Mouse (Mus musculus) liver, embryonic 14.5 days (tissue): ENCODE data around the gene Furin. TPM values are rescaled to one million over a fixed set of nuclear protein-coding genes. Genes with fewer than 3 reads are reported as not detected.

Source experiments
- ATAC-seq: fragments of 200-750 bp; cut with Nextera tagmentation; 2 replicates; pipeline ENCODE4 v1.8.0; 2017; ENCODE audit warnings: moderate number of reproducible peaks, mild to moderate bottlenecking, moderate library complexity; ENCODE audit not compliant: insufficient read depth
- DNase-seq, 3 experiments: peaks; one replicate each; pipeline ENCODE4 v3.0.0-alpha.2; 2012 to 2013; ENCODE audit warnings: low read depth in 3 of 3, low spot score in 3 of 3
- H3K27ac ChIP-seq: fragments of 300-500 bp; sonication (generic); 2 replicates; pipeline ENCODE4 v1.5.1; 2014; ENCODE audit warnings: moderate library complexity, mild to moderate bottlenecking, control low read depth, inconsistent platforms
- H3K27me3 ChIP-seq: fragments of 300-500 bp; sonication (generic); 2 replicates; pipeline ENCODE4 v1.6.1; 2014; ENCODE audit warnings: mild to moderate bottlenecking, low read length, moderate library complexity; ENCODE audit not compliant: control insufficient read depth, insufficient read depth
- H3K36me3 ChIP-seq: fragments of 300-500 bp; sonication (generic); replicated peaks from 2 replicates; pipeline ENCODE4 v1.6.1; 2014; ENCODE audit warnings: low read depth; ENCODE audit not compliant: control insufficient read depth, insufficient read depth
- H3K4me1 ChIP-seq, 2 experiments: fragments of 200-500 bp in 1 of 2; fragments of 300-500 bp in 1 of 2; sonication (generic) in 1 of 2; replicated peaks; 2 replicates each; pipeline ENCODE4 v1.6.1; 2012 to 2014; ENCODE audit warnings: antibody characterized with exemption in 1 of 2, inconsistent platforms in 1 of 2, low read length in 1 of 2; ENCODE audit not compliant: control insufficient read depth in 2 of 2, insufficient read depth in 2 of 2
- H3K4me2 ChIP-seq: fragments of 300-500 bp; sonication (generic); 2 replicates; pipeline ENCODE4 v1.6.1; 2014; ENCODE audit warnings: low read depth, mild to moderate bottlenecking, control low read depth, moderate library complexity
- H3K4me3 ChIP-seq, 2 experiments: fragments of 200-500 bp in 1 of 2; fragments of 300-500 bp in 1 of 2; sonication (generic) in 1 of 2; 2 replicates each; pipeline ENCODE4 v1.5.1; 2012 to 2014; ENCODE audit warnings: low read depth in 2 of 2, low read length in 2 of 2, mild to moderate bottlenecking in 2 of 2, control low read depth in 1 of 2, inconsistent platforms in 1 of 2, moderate library complexity in 1 of 2; ENCODE audit not compliant: insufficient read depth in 1 of 2
- H3K9ac ChIP-seq: fragments of 300-500 bp; sonication (generic); replicated peaks from 2 replicates; pipeline ENCODE4 v1.6.1; 2014; ENCODE audit warnings: mild to moderate bottlenecking, control low read depth, moderate library complexity
- H3K9me3 ChIP-seq: fragments of 300-500 bp; sonication (generic); 2 replicates; pipeline ENCODE4 v1.6.1; 2016; ENCODE audit warnings: low read length, mixed read lengths; ENCODE audit not compliant: control insufficient read depth
- CTCF ChIP-seq: IDR thresholded peaks from 2 replicates; pipeline ENCODE4 v1.5.1; 2016; ENCODE audit warnings: antibody characterized with exemption, low read depth, control low read depth
- EP300 ChIP-seq: IDR thresholded peaks from 2 replicates; pipeline ENCODE4 v1.6.1; 2016; ENCODE audit warnings: antibody characterized with exemption, low read depth
- WGBS: fragments of 180-500 bp; shearing (Covaris S2); extraction: QIAGEN DNeasy Blood & Tissue Kit; methylation state at CpG from one replicate; pipeline ENCODE4 v1.1.7; 2014; ENCODE audit not compliant: insufficient replicate concordance; 5-methylcytosine and 5-hydroxymethylcytosine counted together
- polyA plus RNA-seq, 2 experiments: library from polyadenylated mRNA; depleted of rRNA in 1 of 2; stranded (reverse) in 1 of 2; unstranded in 1 of 2; fragments of >200 nt; fragmentation: Nextera tagmentation in 1 of 2; extraction: Ambion mirVana in 1 of 2; gene quantifications; 2 replicates each; pipeline versions ENCODE4 v1.2.1 to v1.2.3; 2012 to 2014

Gene Furin
- polyA plus RNA-seq, 2 experiments: 3.8 to 6.0 TPM

GRCm38 (mm10) chr7:80420586-80420985 is 15.3 kb upstream of the Furin start:
- no peak overlapping the region for H3K27ac ChIP-seq
- H3K9me3 ChIP-seq: no peaks in the 10 kb centered on the region
- TF ChIP-seq CTCF: no peak
- no peak for TF ChIP-seq EP300
- no peak overlapping the region for H3K4me3 ChIP-seq
- no peak overlapping the region for H3K4me2 ChIP-seq
- DNase-seq (no peak), ATAC-seq (no peak)
- 79% methylated on average over 4 of the region's 4 CpGs for WGBS
- H3K9ac ChIP-seq: no peak overlapping the region
- H3K36me3 ChIP-seq: no peaks in the 10 kb centered on the region
- peaks cover 0 to 20% of the 10 kb centered on the region in 2 experiments; a peak in 2 of 4 replicates for H3K4me1 ChIP-seq
- no peaks in the 10 kb centered on the region for H3K27me3 ChIP-seq

GRCm38 (mm10) chr7:80419278-80419677 is 14.0 kb upstream of the Furin start:
- H3K27me3 ChIP-seq: no peaks in the 10 kb centered on the region
- 26% methylated on average over 3 of the region's 3 CpGs for WGBS
- no peak overlapping the region for H3K9ac ChIP-seq
- DNase-seq (no peak), ATAC-seq (no peak)
- H3K4me2 ChIP-seq: no peak overlapping the region
- TF ChIP-seq CTCF: no peak
- TF ChIP-seq EP300: no peak
- peaks cover 0 to 20% of the 10 kb centered on the region in 2 experiments; a peak in 2 of 4 replicates for H3K4me1 ChIP-seq
- no peak overlapping the region for H3K27ac ChIP-seq
- no peaks in the 10 kb centered on the region for H3K9me3 ChIP-seq
- H3K36me3 ChIP-seq: no peaks in the 10 kb centered on the region
- no peak overlapping the region for H3K4me3 ChIP-seq

DNA sequence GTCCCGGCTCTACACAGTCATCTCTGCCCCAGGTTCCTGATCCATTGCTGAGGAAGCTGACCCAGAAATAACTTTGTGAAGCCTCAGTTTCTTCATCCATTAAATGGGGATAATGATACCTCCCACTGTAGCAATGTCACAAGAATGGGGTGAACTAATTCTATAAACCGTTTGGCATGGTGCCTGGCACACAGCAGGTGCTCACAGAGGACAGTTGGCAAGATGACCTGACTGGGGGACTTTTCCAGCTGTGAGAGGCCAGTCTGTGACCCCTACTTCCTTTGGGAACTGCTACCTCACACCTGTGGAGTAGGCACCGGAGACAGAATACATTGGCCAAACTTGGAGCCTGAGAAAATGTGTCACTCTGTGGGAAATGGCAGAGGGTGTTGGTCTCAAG is 12.8 kb upstream of the Furin start:
- no peak overlapping the region for H3K4me2 ChIP-seq
- H3K9ac ChIP-seq: no peak overlapping the region
- no peak overlapping the region for H3K4me3 ChIP-seq
- DNase-seq (no peak), ATAC-seq (no peak)
- peaks cover 0 to 21% of the 10 kb centered on the region in 2 experiments; a peak in 2 of 4 replicates for H3K4me1 ChIP-seq
- no peaks in the 10 kb centered on the region for H3K27me3 ChIP-seq
- H3K27ac ChIP-seq: no peak overlapping the region
- TF ChIP-seq CTCF (no peak), EP300 (no peak)
- 67% methylated on average over 3 of the region's 3 CpGs for WGBS
- H3K9me3 ChIP-seq: no peaks in the 10 kb centered on the region
- H3K36me3 ChIP-seq: no peaks in the 10 kb centered on the region

- H3K27ac ChIP-seq: no peak overlapping the region
- H3K4me2 ChIP-seq: no peak overlapping the region
- no peaks in the 10 kb centered on the region for H3K27me3 ChIP-seq
- ATAC-seq (no peak), DNase-seq (no peak)
- no peaks in the 10 kb centered on the region for H3K36me3 ChIP-seq
- H3K9ac ChIP-seq: no peak overlapping the region; the same call in 1 of the 2 replicates
- H3K4me1 ChIP-seq: peaks cover 0 to 20% of the 10 kb centered on the region in 2 experiments; a peak in 2 of 4 replicates
- no peak for TF ChIP-seq EP300
- TF ChIP-seq CTCF: no peak
- H3K4me3 ChIP-seq: no peak overlapping the region
- H3K9me3 ChIP-seq: no peaks in the 10 kb centered on the region
Measured at GRCm38 (mm10) chr7:80417601-80418000, 12.4 kb upstream of the Furin start.

DNA sequence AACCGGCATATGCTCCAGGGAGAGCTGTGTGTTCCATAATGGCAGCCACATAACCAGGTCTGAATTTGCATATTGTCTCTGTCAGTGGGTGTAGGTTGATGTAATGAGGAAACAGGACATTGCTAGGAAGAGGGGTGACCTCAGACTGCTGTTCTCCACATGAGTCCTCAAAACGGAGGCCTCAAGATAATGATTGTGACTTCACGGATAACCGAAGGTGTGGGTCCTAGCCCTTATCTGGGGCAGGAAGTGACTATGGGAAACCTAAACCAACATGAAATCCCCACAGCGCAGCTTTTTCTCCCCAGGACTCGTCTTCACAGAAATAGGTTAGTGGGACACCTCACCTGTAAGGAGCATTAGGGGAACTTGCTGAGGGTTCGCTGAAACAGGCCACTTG is 11.7 kb upstream of the Furin start:
- peak overlapping the region; percentile 3; the same call in 1 of the 2 replicates for H3K9ac ChIP-seq
- no peak overlapping the region for H3K4me3 ChIP-seq
- ATAC-seq (no peak), DNase-seq (no peak)
- no peaks in the 10 kb centered on the region for H3K9me3 ChIP-seq
- H3K4me1 ChIP-seq: peaks cover 0 to 20% of the 10 kb centered on the region in 2 experiments; a peak in 2 of 4 replicates
- WGBS: 32% methylated on average over 7 of the region's 7 CpGs
- no peaks in the 10 kb centered on the region for H3K27me3 ChIP-seq
- TF ChIP-seq CTCF (no peak), EP300 (no peak)
- H3K36me3 ChIP-seq: no peaks in the 10 kb centered on the region
- no peak overlapping the region for H3K27ac ChIP-seq
- no peak overlapping the region for H3K4me2 ChIP-seq
